Mouse (Mus musculus) cerebellum, adult 2 months (tissue): Measurements from ENCODE around the gene Prkcb. TPM values are rescaled to one million over a fixed set of nuclear protein-coding genes. Genes with fewer than 3 reads are reported as not detected.

Experiments used
- DNase-seq, 2 experiments: peaks; one replicate each; pipeline ENCODE4 v3.0.0; 2021
- H3K27ac ChIP-seq: fragments of 200-500 bp; 2 replicates; pipeline ENCODE4 v1.5.1; 2012; ENCODE audit warnings: low read length, control low read depth, inconsistent platforms; ENCODE audit not compliant: insufficient read depth
- H3K27me3 ChIP-seq: fragments of 200-500 bp; 2 replicates; pipeline ENCODE4 v1.6.1; 2012; ENCODE audit warnings: inconsistent platforms, mild to moderate bottlenecking, low read length, moderate library complexity; ENCODE audit not compliant: control insufficient read depth, insufficient read depth
- H3K4me1 ChIP-seq: fragments of 200-500 bp; 2 replicates; pipeline ENCODE4 v1.6.1; 2011; ENCODE audit warnings: low read length; ENCODE audit not compliant: control insufficient read depth, insufficient read depth
- H3K4me3 ChIP-seq: fragments of 200-500 bp; replicated peaks from 2 replicates; pipeline ENCODE3; 2011; ENCODE audit warnings: mild to moderate bottlenecking, low read depth, low read length, control low read depth; ENCODE audit not compliant: insufficient read depth
- CTCF ChIP-seq: fragments of 200-500 bp; IDR thresholded peaks from 2 replicates; pipeline ENCODE4 v1.5.1; 2011; ENCODE audit warnings: low read depth, mild to moderate bottlenecking, control low read depth, low read length, moderate library complexity, borderline replicate concordance; ENCODE audit not compliant: insufficient read depth
- POLR2A ChIP-seq: fragments of 200-500 bp; IDR thresholded peaks from 2 replicates; pipeline ENCODE4 v1.6.1; 2011; ENCODE audit warnings: low read length, control low read depth, borderline replicate concordance; ENCODE audit not compliant: insufficient read depth
- WGBS: fragments of 180-500 bp; shearing (Covaris S2); methylation state at CpG from one replicate; pipeline ENCODE4 v1.1.7; 2018; 5-methylcytosine and 5-hydroxymethylcytosine counted together
- polyA plus RNA-seq: library from polyadenylated mRNA; depleted of rRNA; stranded (reverse); fragments of >200 nt; gene quantifications from 2 replicates; pipeline ENCODE4 v1.2.3, GENCODE M21; 2012

Gene Prkcb
- polyA plus RNA-seq, 1 experiment = 311 TPM

DNA sequence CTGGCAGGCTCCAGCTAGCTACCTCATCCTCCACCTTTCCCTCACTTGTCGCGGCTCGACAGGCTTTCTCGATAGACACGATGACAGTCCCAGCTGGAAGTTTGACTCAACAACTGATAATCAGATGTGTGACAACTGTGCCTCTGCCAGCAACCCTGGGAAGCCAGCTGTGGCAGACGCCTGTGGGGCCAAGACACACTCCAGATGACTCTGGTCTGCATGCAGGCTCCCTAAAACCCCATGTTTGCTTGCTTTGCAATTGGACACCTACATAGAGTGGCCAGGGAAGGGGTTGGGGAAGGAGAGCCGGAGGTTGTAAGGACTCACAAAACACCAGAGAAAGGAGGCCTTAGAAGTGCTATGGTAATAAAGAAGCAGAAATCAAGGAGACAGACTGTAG is 221.4 kb downstream of the Prkcb start:
- Histone ChIP-seq H3K4me1 (peaks cover 2% of the 10 kb centered on the region; the same call in 1 of the 2 replicates), H3K27me3 (no peaks in the 10 kb centered on the region), H3K4me3 (no peak overlapping the region), H3K27ac (no peak overlapping the region)
- no peak for DNase-seq
- WGBS = 44% methylated on average over 7 of the region's 7 CpGs
- TF ChIP-seq POLR2A (no peak), CTCF (no peak)

DNA sequence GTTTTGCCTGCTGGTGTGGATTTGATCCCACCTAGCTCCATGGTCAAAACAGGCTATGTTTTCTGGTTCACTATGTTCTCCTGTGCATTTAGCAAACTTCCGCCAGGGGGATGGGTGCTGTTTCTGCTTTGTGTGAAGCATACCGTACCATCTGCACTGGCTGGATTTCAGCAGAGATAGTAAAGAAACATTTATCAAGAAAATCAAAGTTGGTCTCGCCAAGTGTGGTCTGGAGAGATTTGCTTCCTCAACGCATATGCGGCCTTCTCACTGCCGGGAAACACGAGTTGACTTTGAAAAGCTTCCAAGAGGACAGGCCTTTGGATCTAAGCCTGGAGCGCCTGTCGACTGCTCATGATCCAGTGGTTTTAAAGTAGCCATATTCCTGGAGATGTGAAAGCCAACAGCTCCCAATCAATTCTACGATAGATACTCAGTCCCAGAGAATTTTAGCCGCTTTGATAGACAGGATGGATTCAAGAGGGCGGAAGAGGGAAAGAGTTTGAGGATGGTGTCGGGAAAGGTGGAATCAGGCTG is 223.9 kb downstream of the Prkcb start:
- H3K4me1 ChIP-seq = peaks cover 2% of the 10 kb centered on the region; the same call in 1 of the 2 replicates
- 44% methylated on average over 13 of the region's 13 CpGs for WGBS
- TF ChIP-seq CTCF (no peak), POLR2A (no peak)
- peak in 1 of 2 experiments; percentile 28 for DNase-seq
- no peaks in the 10 kb centered on the region for H3K27me3 ChIP-seq
- H3K4me3 ChIP-seq = no peak overlapping the region
- H3K27ac ChIP-seq = no peak overlapping the region

DNA sequence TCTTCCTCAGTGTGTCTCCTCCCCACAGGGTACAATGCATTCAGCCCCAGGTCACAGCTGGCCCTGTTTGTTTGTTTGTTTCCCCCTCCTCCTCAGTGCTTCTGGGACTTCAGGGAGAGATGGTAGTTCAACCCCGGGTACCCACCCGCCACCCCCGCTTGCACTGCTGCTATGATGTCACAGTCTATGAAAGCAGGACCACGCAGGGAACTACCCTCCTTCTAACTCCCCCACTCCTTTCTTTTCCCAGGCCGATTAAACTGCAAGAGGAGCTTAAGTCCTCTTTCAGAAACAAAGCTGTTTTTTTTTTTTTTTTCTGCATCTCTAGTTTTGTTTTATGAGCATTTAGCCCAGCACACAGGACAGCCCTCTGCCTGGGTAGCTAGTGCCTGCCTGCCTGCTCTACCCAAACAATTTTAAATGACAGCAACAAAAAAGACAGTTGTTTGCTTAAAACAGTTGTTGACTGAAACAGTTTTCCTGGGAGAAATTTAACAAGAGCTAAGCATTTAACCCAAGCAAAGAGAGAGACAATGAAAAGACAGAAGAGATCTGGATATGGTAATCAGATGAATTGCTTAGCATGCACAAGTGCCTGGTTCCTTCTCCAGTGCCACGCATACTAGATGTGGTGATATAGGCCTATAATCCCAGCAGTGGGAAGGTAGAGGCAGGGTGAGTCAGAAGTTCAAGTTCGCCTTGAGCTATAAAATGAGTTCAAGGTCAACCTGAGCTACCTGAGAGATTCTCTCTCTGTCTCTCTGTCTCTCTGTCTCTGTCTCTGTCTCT is 232.5 kb downstream of the Prkcb start:
- no peak for TF ChIP-seq POLR2A
- TF ChIP-seq CTCF = no peak

DNA sequence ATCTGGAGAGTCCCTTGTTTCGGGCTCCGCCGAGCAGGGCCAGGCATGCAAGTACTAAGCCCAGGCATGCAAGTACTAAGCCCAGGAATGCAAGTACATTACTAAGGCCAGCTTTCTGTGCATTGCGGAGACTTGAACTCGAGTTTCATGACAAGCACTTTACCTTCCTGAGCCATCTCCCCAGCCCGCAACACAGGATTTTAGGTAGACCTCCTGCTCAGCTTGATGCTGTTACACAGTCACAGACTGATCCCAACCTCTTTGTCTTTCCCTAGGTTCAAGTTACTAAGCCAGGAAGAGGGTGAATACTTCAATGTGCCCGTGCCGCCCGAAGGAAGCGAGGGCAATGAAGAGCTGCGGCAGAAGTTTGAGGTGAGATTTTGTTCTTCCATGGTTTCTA is 239.7 kb downstream of the Prkcb start:
- H3K4me1 ChIP-seq = no peaks in the 10 kb centered on the region; the same call in 1 of the 2 replicates
- no peaks in the 10 kb centered on the region for H3K27me3 ChIP-seq
- H3K27ac ChIP-seq = no peak overlapping the region
- 91% methylated on average over 11 of the region's 11 CpGs for WGBS
- DNase-seq = no peak
- TF ChIP-seq CTCF (no peak), POLR2A (no peak)
- no peak overlapping the region for H3K4me3 ChIP-seq

More for the DNA sequence above, 232.5 kb downstream of the Prkcb start:
- Histone ChIP-seq H3K27ac (no peak overlapping the region), H3K4me3 (no peak overlapping the region), H3K4me1 (no peaks in the 10 kb centered on the region), H3K27me3 (no peaks in the 10 kb centered on the region)
- WGBS = 58% methylated on average over 7 of the region's 7 CpGs
- no peak for DNase-seq

DNA sequence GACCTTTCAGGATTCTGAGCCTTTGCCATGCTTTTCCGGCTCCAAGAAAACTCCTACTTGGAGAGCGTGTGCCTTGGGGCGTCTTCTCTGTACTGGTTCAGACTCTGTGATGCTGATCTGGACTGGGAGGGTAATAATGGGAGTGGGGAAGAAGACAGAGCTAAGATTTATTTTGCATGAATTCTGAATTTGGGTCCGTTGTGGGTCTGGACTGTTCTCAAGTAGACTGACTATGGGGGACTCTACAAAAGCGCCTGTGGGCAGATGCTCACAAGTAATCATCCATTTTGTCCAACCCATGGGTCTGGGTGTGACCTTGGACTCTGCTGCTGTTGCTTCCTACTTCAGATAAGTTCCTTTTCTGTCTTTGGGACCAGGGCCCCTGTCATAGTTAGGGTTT is 240.1 kb downstream of the Prkcb start:
- H3K27ac ChIP-seq = no peak overlapping the region
- H3K4me3 ChIP-seq = no peak overlapping the region
- H3K27me3 ChIP-seq = no peaks in the 10 kb centered on the region
- 97% methylated on average over 5 of the region's 5 CpGs for WGBS
- TF ChIP-seq POLR2A (no peak), CTCF (no peak)
- DNase-seq = no peak
- no peaks in the 10 kb centered on the region; the same call in 1 of the 2 replicates for H3K4me1 ChIP-seq

DNA sequence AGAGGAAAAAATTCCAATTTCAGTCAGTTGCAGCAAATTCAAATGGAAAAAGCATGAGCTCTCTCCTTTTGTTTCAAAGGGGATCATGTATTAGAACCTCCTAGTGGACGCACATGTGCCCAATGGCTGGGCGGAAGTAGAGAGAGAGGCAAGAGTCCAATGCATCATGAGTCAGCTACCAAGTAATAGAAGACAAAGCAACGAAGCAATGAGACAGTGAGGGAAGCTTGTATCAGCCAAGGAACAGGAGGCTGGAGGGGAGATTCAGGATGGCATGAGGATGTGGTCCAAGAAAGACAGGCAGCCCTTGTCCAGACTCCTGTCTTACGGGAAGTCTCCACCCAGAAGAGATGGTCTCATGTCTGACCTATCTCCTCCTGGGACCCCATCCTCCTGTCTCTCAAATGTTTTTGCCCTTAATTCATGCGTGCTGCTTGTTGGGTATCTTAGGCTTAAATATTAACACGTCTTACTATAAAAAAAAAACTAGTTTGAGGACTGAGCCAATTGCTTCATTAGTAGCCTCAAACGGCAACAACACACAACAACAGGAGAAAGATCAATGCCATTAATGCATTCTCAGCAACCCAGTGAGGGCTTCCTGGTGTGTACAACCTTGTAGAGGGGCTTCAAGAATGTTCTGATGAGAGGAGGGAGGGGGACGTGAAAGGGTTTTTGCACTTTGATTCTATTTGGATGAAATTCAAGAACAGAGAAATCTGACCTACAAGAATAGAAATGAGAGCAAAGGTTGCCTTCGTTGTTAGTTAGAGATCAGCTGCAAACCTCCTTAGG is 245.2 kb downstream of the Prkcb start:
- no peak for DNase-seq
- Histone ChIP-seq H3K27ac (no peak overlapping the region), H3K27me3 (no peaks in the 10 kb centered on the region), H3K4me1 (no peaks in the 10 kb centered on the region; the same call in 1 of the 2 replicates), H3K4me3 (no peak overlapping the region)
- TF ChIP-seq POLR2A = no peak
- TF ChIP-seq CTCF = no peak
- WGBS = 72% methylated on average over 9 of the region's 9 CpGs

DNA sequence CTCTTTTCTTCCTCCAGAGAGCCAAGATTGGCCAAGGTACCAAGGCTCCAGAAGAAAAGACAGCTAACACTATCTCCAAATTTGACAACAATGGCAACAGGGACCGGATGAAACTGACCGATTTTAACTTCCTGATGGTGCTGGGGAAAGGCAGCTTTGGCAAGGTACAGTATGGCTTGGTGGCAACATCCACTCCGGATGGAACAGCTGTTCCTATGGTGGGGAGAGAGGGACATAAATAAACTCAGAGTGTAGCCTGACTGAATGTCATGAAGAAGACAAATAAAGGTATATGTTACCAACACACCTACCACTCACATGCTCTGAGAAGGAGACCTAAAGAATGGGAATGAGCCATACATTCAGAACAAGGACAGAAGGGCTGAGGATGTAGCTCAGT is 256.1 kb downstream of the Prkcb start:
- Histone ChIP-seq H3K27ac (no peak overlapping the region), H3K4me3 (no peak overlapping the region), H3K4me1 (no peaks in the 10 kb centered on the region), H3K27me3 (no peaks in the 10 kb centered on the region)
- 75% methylated on average over 3 of the region's 3 CpGs for WGBS
- TF ChIP-seq CTCF (no peak), POLR2A (no peak)
- no peak for DNase-seq
